Mouse (Mus musculus): ENCODE measurements around the gene Etv6. TPM values are rescaled to one million over a fixed set of nuclear protein-coding genes. Genes with fewer than 3 reads are reported as not detected.

Etv6 gene
- polyA plus RNA-seq, 2 experiments = 13.9 to 16.5 TPM

DNA sequence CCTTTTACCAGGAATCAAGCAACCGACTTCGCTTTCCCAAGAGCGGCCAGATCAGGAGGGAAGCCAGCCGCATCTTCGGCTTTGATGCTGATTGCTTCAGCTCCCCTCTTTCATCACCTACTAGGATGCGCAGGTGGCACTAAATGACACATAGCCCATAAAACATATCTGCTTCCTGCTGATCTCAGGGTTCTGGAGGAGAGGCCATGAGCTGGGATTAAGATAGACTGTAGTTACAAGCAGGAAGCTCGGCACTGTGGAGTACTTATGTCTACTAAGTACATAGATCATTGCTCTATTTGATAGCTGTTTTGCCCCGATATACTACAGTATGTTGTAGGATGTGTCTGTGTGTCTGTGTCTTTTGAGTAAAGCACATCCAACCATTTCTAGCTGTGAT is 68.0 kb downstream of the Etv6 start:
- Histone ChIP-seq H3K9ac (ENCODE audit: low read depth, low read length, severe bottlenecking) (no peak overlapping the region), H3K4me1 (ENCODE audit: control insufficient read depth, insufficient read depth, low read length) (peaks cover 11% of the 10 kb centered on the region), H3K27ac (replicated peaks; ENCODE audit: low read depth, low read length) (no peak overlapping the region), H3K4me3 (replicated peaks; ENCODE audit: low read length) (no peak overlapping the region), H3K36me3 (ENCODE audit: control insufficient read depth, insufficient read depth, low read length) (no peaks in the 10 kb centered on the region), H3K9me3 (ENCODE audit: control insufficient read depth, low read length) (no peaks in the 10 kb centered on the region), H3K27me3 (ENCODE audit: control insufficient read depth, insufficient read depth, low read length) (no peaks in the 10 kb centered on the region), H3K4me2 (replicated peaks; ENCODE audit: low read depth, low read length, severe bottlenecking) (no peak overlapping the region)
- DNase-seq (ENCODE audit: low spot score) (no peak), ATAC-seq (ENCODE audit: low FRiP score, low read depth) (no peak)
- TF ChIP-seq POLR2A (IDR thresholded peaks at IDR 0.05; ENCODE audit: borderline replicate concordance, extremely low read depth, insufficient read depth, insufficient read length) = no peak
- 88% methylated on average over 8 of the region's 8 CpGs for WGBS

DNA sequence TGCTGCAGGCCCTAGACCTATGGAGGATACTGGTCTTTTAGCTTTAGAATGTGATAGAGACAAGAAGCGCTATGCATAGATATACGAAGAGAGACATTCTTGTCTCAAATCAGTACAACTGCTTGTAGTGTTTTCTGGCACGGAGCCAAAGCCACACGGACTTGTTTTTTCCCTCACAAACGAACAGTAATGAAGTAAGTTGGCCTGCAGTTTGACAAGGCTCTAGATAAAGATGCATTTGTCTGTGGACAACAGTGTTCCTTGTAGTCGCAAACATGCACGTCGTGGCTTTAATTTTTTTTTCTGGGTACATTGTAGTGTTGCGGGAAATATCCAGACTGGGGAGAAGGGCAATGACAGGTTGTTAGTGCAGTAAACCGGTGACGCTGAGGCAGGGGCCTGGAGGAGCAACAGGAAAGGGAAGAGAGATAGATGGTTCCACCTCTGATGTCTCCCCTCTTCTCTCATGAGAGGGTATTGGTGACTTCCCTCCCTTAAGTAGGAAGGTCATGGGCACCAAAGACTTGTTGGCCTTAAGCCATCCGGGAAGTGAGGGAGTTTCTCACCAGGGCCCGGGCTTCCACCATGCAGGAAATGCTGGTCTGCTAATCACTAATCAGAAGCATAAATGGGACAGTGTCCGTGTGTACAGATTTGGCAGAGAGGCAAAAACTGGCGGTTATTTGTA is 70.2 kb downstream of the Etv6 start:
- H3K4me3 ChIP-seq (replicated peaks; ENCODE audit: low read length) = no peak overlapping the region
- no peaks in the 10 kb centered on the region for H3K9me3 ChIP-seq (ENCODE audit: control insufficient read depth, low read length)
- H3K27ac ChIP-seq (replicated peaks; ENCODE audit: low read depth, low read length) = no peak overlapping the region
- peaks cover 11% of the 10 kb centered on the region for H3K4me1 ChIP-seq (ENCODE audit: control insufficient read depth, insufficient read depth, low read length)
- no peak for ATAC-seq (ENCODE audit: low FRiP score, low read depth)
- no peak for TF ChIP-seq POLR2A (IDR thresholded peaks at IDR 0.05; ENCODE audit: borderline replicate concordance, extremely low read depth, insufficient read depth, insufficient read length)
- no peak overlapping the region for H3K9ac ChIP-seq (ENCODE audit: low read depth, low read length, severe bottlenecking)
- peak; percentile 26 for DNase-seq (ENCODE audit: low spot score)
- H3K36me3 ChIP-seq (ENCODE audit: control insufficient read depth, insufficient read depth, low read length) = no peaks in the 10 kb centered on the region
- no peaks in the 10 kb centered on the region for H3K27me3 ChIP-seq (ENCODE audit: control insufficient read depth, insufficient read depth, low read length)
- 55% methylated on average over 15 of the region's 15 CpGs for WGBS
- H3K4me2 ChIP-seq (replicated peaks; ENCODE audit: low read depth, low read length, severe bottlenecking) = no peak overlapping the region

DNA sequence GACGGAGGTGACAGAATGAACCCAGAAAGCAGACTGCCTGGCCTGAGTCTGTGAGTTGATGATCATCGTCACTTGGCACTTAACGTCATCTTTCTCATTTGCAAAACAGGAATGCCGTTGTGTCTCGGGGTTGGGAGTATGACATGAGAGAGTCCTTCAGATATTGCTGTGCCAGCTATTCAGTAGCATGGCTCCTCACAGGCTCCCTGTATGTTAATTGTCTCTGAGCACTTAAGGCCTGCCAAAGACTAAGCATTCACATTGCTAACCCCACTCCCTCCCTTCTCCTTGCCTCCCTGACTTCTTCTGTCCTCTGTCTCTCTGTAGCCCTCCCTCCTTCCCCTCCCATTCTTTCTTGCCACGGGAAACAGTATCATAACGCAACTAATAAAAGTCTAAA is 72.2 kb downstream of the Etv6 start:
- Histone ChIP-seq H3K27me3 (ENCODE audit: control insufficient read depth, insufficient read depth, low read length) (no peaks in the 10 kb centered on the region), H3K4me3 (replicated peaks; ENCODE audit: low read length) (no peak overlapping the region), H3K36me3 (ENCODE audit: control insufficient read depth, insufficient read depth, low read length) (no peaks in the 10 kb centered on the region; the same call in 1 of the 2 replicates), H3K27ac (replicated peaks; ENCODE audit: low read depth, low read length) (no peak overlapping the region), H3K4me1 (ENCODE audit: control insufficient read depth, insufficient read depth, low read length) (peaks cover 11% of the 10 kb centered on the region), H3K4me2 (replicated peaks; ENCODE audit: low read depth, low read length, severe bottlenecking) (no peak overlapping the region), H3K9me3 (ENCODE audit: control insufficient read depth, low read length) (no peaks in the 10 kb centered on the region), H3K9ac (ENCODE audit: low read depth, low read length, severe bottlenecking) (no peak overlapping the region)
- DNase-seq (ENCODE audit: low spot score) (no peak), ATAC-seq (ENCODE audit: low FRiP score, low read depth) (no peak)
- WGBS = 86% methylated on average over 7 of the region's 7 CpGs
- TF ChIP-seq POLR2A (IDR thresholded peaks at IDR 0.05; ENCODE audit: borderline replicate concordance, extremely low read depth, insufficient read depth, insufficient read length) = no peak

DNA sequence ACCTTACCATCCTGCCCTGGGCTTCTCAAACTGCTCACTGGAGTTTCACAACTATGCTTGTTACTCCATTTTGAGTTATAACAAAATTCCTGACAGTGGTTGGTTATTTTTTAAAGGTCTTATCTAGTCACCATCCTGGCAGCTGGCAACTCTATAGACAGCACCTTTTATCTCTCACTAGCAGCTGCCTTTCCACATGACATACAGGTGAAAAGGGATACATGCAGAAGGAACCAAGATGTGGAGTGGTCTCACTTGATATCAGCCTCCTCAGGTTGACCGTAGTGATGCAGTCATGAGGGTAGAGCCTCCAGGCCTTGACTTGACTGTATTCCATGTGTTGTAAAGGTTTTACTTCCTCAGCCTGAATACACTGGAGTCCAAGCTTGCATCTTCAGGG is 74.2 kb downstream of the Etv6 start:
- H3K4me3 ChIP-seq (replicated peaks; ENCODE audit: low read length) = no peak overlapping the region
- H3K36me3 ChIP-seq (ENCODE audit: control insufficient read depth, insufficient read depth, low read length) = no peaks in the 10 kb centered on the region; the same call in 1 of the 2 replicates
- peaks cover 11% of the 10 kb centered on the region for H3K4me1 ChIP-seq (ENCODE audit: control insufficient read depth, insufficient read depth, low read length)
- no peak for DNase-seq (ENCODE audit: low spot score)
- TF ChIP-seq POLR2A (IDR thresholded peaks at IDR 0.05; ENCODE audit: borderline replicate concordance, extremely low read depth, insufficient read depth, insufficient read length) = no peak
- no peak overlapping the region for H3K27ac ChIP-seq (replicated peaks; ENCODE audit: low read depth, low read length)
- no peaks in the 10 kb centered on the region for H3K9me3 ChIP-seq (ENCODE audit: control insufficient read depth, low read length)
- WGBS = 93% methylated on average over 1 of the region's 1 CpGs
- no peak for ATAC-seq (ENCODE audit: low FRiP score, low read depth)
- H3K9ac ChIP-seq (ENCODE audit: low read depth, low read length, severe bottlenecking) = no peak overlapping the region
- no peaks in the 10 kb centered on the region for H3K27me3 ChIP-seq (ENCODE audit: control insufficient read depth, insufficient read depth, low read length)
- H3K4me2 ChIP-seq (replicated peaks; ENCODE audit: low read depth, low read length, severe bottlenecking) = no peak overlapping the region

DNA sequence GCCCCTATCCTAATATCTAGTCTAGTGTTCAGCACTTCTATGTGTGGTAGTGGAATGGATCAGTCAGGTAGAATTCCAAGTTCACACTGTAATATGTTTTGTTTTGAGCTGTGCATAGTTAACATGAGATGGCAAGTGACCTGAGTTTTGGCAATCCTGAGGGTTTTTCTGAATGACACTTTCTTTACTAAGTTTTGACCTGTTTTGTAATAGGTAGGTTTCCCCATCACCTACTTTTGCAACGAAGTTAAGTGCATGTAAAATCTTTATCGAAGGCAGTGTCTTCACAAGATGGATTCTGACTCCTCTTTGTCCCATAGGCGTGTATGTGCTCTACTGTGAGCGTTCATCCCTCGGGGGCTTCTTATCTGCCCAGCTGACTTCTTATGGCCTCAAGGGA is 74.7 kb downstream of the Etv6 start:
- WGBS = 89% methylated on average over 5 of the region's 5 CpGs
- Histone ChIP-seq H3K27ac (replicated peaks; ENCODE audit: low read depth, low read length) (no peak overlapping the region), H3K27me3 (ENCODE audit: control insufficient read depth, insufficient read depth, low read length) (no peaks in the 10 kb centered on the region), H3K4me1 (ENCODE audit: control insufficient read depth, insufficient read depth, low read length) (peaks cover 11% of the 10 kb centered on the region), H3K9ac (ENCODE audit: low read depth, low read length, severe bottlenecking) (no peak overlapping the region), H3K36me3 (ENCODE audit: control insufficient read depth, insufficient read depth, low read length) (no peaks in the 10 kb centered on the region; the same call in 1 of the 2 replicates), H3K4me3 (replicated peaks; ENCODE audit: low read length) (no peak overlapping the region), H3K4me2 (replicated peaks; ENCODE audit: low read depth, low read length, severe bottlenecking) (no peak overlapping the region), H3K9me3 (ENCODE audit: control insufficient read depth, low read length) (no peaks in the 10 kb centered on the region)
- no peak for DNase-seq (ENCODE audit: low spot score)
- ATAC-seq (ENCODE audit: low FRiP score, low read depth) = no peak
- TF ChIP-seq POLR2A (IDR thresholded peaks at IDR 0.05; ENCODE audit: borderline replicate concordance, extremely low read depth, insufficient read depth, insufficient read length) = no peak
